Mouse (Mus musculus) stomach, embryonic 15.5 days (tissue): ENCODE results near the gene Gm28308. TPM values are rescaled to one million over a fixed set of nuclear protein-coding genes. Genes with fewer than 3 reads are reported as not detected.

ENCODE experiments used
- ATAC-seq: fragments of 200-750 bp; cut with Nextera tagmentation; 2 replicates; pipeline ENCODE4 v1.8.0; 2017; ENCODE audit warnings: low read depth, moderate number of reproducible peaks, moderate TSS enrichment; ENCODE audit not compliant: insufficient read depth, low FRiP score
- H3K27ac ChIP-seq: fragments of 300-500 bp; sonication (generic); 2 replicates; pipeline ENCODE4 v1.5.1; 2015; ENCODE audit warnings: mild to moderate bottlenecking, inconsistent platforms
- H3K27me3 ChIP-seq: fragments of 300-500 bp; sonication (generic); replicated peaks from 2 replicates; pipeline ENCODE4 v1.6.1; 2015; ENCODE audit warnings: inconsistent platforms
- H3K36me3 ChIP-seq: fragments of 300-500 bp; sonication (generic); 2 replicates; pipeline ENCODE4 v1.6.1; 2015; ENCODE audit warnings: inconsistent platforms
- H3K4me1 ChIP-seq: fragments of 300-500 bp; sonication (generic); 2 replicates; pipeline ENCODE4 v1.6.1; 2015; ENCODE audit warnings: inconsistent platforms
- H3K4me2 ChIP-seq: fragments of 300-500 bp; sonication (generic); 2 replicates; pipeline ENCODE4 v1.6.1; 2015; ENCODE audit warnings: mild to moderate bottlenecking, inconsistent platforms
- H3K4me3 ChIP-seq: fragments of 300-500 bp; sonication (generic); replicated peaks from 2 replicates; pipeline ENCODE4 v1.5.1; 2015; ENCODE audit warnings: inconsistent platforms
- H3K9ac ChIP-seq: fragments of 300-500 bp; sonication (generic); 2 replicates; pipeline ENCODE4 v1.6.1; 2015; ENCODE audit warnings: inconsistent platforms
- H3K9me3 ChIP-seq: fragments of 300-500 bp; sonication (generic); 2 replicates; pipeline ENCODE4 v1.6.1; 2016; ENCODE audit warnings: inconsistent platforms
- WGBS: fragments of 180-500 bp; shearing (Covaris S2); methylation state at CpG from one replicate; pipeline ENCODE4 v1.1.7; 2015; 5-methylcytosine and 5-hydroxymethylcytosine counted together
- polyA plus RNA-seq: library from polyadenylated mRNA; unstranded; fragments of >200 nt; fragmentation: Nextera tagmentation; extraction: Ambion mirVana; gene quantifications from 2 replicates; pipeline ENCODE4 v1.2.1, GENCODE M21; 2015

The Gm28308 gene
- polyA plus RNA-seq, 1 experiment from 2014 or later: not detected

GRCm38 (mm10) chr6:52165441-52166370 lies 47.4 kb downstream of the Gm28308 start:
- H3K36me3 ChIP-seq: no peaks in the 10 kb centered on the region
- 5% methylated on average over 28 of the region's 28 CpGs for WGBS
- no peak for ATAC-seq
- peak overlapping the region; percentile 45 for H3K4me3 ChIP-seq
- peaks cover 9% of the 10 kb centered on the region for H3K27me3 ChIP-seq
- H3K4me2 ChIP-seq: peak overlapping the region; percentile 58
- H3K9me3 ChIP-seq: no peaks in the 10 kb centered on the region
- peak overlapping the region; percentile 89 for H3K27ac ChIP-seq
- peak overlapping the region; percentile 52 for H3K9ac ChIP-seq
- peaks cover 20% of the 10 kb centered on the region for H3K4me1 ChIP-seq

GRCm38 (mm10) chr6:52164626-52165440 lies 48.3 kb downstream of the Gm28308 start, which contains the start of gene Hoxa2:
Gene Hoxa2, minus strand, starts transcription at chr6:52164831.
- Histone ChIP-seq H3K9me3 (no peaks in the 10 kb centered on the region), H3K36me3 (no peaks in the 10 kb centered on the region), H3K27me3 (peaks cover 6% of the 10 kb centered on the region; the same call in 1 of the 2 replicates), H3K4me1 (peaks cover 20% of the 10 kb centered on the region), H3K27ac (peak within 1 kb of the TSS; percentile 89), H3K9ac (peak within 1 kb of the TSS; percentile 52), H3K4me3 (peak within 1 kb of the TSS; percentile 45), H3K4me2 (peak within 1 kb of the TSS; percentile 58)
- WGBS: 4% methylated on average over 25 of the region's 25 CpGs
- ATAC-seq: peak; percentile 10; the same call in 1 of the 2 replicates

DNA sequence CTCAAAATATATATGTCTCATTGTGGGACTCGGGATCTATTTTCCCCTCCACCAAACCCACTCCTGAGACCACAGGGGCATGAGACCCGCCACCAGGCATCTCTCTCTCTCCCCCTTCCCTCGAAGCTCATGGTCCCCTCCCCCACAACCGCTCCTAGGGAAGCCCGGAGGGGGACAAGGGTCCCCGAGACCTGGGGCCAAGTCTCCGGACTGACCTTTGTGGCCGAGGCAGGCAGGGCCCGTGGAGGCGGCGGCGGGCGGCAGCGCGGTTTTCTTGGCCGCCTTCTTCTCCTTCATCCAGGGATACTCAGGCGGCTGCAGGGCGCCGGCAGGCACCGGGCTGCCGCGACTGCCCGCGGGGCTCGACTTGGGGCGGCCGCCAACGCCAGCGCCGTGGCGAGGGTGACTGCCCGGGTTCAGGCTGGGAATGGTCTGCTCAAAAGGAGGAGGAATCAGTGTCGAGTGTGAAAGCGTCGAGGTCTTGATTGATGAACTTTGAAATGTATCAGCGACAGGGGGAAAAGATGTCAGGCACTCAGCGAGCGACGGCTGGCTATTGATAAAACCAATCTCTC lies 49.0 kb downstream of the Gm28308 start:
- H3K9me3 ChIP-seq: no peaks in the 10 kb centered on the region
- no peaks in the 10 kb centered on the region for H3K36me3 ChIP-seq
- peak overlapping the region; percentile 58 for H3K4me2 ChIP-seq
- H3K27ac ChIP-seq: peak overlapping the region; percentile 89
- H3K27me3 ChIP-seq: peaks cover 5% of the 10 kb centered on the region; the same call in 1 of the 2 replicates
- H3K9ac ChIP-seq: peak overlapping the region; percentile 35
- WGBS: 1% methylated on average over 31 of the region's 39 CpGs
- peaks cover 26% of the 10 kb centered on the region for H3K4me1 ChIP-seq
- peak overlapping the region; percentile 45 for H3K4me3 ChIP-seq
- ATAC-seq: no peak

DNA sequence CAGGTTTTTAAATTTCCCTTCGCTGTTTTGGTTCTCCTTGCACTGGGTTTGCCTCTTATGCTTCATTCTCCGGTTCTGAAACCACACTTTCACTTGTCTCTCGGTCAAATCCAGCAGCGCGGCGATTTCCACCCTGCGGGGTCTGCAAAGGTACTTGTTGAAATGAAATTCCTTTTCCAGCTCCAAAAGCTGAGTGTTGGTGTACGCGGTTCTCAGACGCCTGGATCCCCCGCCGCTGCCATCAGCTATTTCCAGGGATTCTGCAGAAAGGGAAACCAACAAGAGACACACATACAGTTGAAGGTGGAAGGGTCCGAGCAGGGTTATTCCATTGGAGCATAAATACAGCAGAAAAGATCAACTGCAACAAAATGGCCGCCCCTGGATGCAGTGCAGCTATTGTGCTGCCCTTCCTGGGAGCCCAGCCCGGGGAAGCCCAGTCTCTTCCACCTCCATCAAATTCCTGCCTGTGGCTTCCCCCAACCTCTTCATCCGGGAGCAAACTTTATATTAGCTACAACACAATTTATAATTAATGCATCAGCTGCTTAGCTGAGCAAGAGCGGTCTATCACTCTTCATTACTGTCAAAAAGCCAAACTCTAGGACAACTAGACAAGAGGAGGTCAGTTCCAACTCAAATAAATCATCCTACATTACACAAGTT lies 49.6 kb downstream of the Gm28308 start:
- Histone ChIP-seq H3K9me3 (no peaks in the 10 kb centered on the region), H3K4me1 (peaks cover 27% of the 10 kb centered on the region), H3K27me3 (peaks cover 5% of the 10 kb centered on the region; the same call in 1 of the 2 replicates), H3K27ac (peak overlapping the region; percentile 89), H3K4me3 (peak overlapping the region; percentile 45), H3K36me3 (no peaks in the 10 kb centered on the region), H3K4me2 (peak overlapping the region; percentile 58), H3K9ac (peak overlapping the region; percentile 35)
- 12% methylated on average over 17 of the region's 17 CpGs for WGBS
- no peak for ATAC-seq

DNA sequence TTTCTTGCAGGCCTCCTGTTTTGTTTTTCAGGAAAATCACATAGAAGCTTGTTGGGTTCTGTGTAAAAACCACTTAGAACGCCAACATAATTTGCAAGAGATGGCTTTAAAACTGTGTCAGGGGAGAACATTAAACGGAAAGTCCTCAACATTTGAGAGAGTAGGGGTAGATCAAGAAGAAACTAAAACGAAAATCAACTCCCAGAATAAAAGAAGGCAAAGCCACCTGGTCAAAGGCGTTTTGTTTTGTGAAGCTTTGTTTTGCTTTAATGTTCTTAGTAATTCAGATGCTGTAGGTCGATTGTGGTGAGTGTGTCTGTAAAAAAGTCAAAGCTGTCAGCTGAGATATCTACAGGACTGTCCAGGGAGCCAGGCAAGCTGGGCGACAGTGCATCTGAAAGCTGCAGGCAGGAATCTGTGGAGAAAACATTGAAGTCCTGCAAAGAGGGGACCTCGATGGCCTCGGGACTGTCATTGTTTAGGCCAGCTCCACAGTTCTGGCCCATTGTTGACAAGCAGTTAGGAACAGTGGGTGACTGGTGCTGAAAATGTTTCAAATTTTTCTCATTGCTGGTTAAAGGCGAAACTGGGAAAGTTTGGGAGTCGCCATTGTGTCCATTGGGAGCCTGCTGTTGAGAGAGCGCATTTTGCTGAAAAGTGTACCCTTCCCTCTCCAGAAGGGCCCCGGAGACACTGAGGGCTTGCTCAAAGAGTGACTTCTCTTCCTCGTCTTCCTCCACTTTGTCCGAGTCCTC lies 50.4 kb downstream of the Gm28308 start:
- Histone ChIP-seq H3K36me3 (no peaks in the 10 kb centered on the region), H3K4me3 (peak overlapping the region; percentile 45), H3K4me2 (peak overlapping the region; percentile 58), H3K9me3 (no peaks in the 10 kb centered on the region), H3K9ac (peak overlapping the region; percentile 35; the same call in 1 of the 2 replicates), H3K27ac (peak overlapping the region; percentile 89), H3K27me3 (peaks cover 3% of the 10 kb centered on the region; the same call in 1 of the 2 replicates), H3K4me1 (peaks cover 30% of the 10 kb centered on the region)
- ATAC-seq: no peak
- WGBS: 18% methylated on average over 14 of the region's 14 CpGs

GRCm38 (mm10) chr6:52162093-52162380 lies 51.1 kb downstream of the Gm28308 start:
- H3K4me3 ChIP-seq: no peak overlapping the region; the same call in 1 of the 2 replicates
- no peaks in the 10 kb centered on the region for H3K36me3 ChIP-seq
- 18% methylated on average over 1 of the region's 1 CpGs for WGBS
- peak overlapping the region; percentile 0; the same call in 1 of the 2 replicates for H3K27ac ChIP-seq
- ATAC-seq: no peak
- H3K4me1 ChIP-seq: peaks cover 27% of the 10 kb centered on the region
- H3K9ac ChIP-seq: no peak overlapping the region
- peak overlapping the region; percentile 44 for H3K4me2 ChIP-seq
- no peaks in the 10 kb centered on the region for H3K9me3 ChIP-seq
- H3K27me3 ChIP-seq: 0 out of 2 replicates have a peak, but pooled peaks cover 2% of the 10 kb centered on the region

DNA sequence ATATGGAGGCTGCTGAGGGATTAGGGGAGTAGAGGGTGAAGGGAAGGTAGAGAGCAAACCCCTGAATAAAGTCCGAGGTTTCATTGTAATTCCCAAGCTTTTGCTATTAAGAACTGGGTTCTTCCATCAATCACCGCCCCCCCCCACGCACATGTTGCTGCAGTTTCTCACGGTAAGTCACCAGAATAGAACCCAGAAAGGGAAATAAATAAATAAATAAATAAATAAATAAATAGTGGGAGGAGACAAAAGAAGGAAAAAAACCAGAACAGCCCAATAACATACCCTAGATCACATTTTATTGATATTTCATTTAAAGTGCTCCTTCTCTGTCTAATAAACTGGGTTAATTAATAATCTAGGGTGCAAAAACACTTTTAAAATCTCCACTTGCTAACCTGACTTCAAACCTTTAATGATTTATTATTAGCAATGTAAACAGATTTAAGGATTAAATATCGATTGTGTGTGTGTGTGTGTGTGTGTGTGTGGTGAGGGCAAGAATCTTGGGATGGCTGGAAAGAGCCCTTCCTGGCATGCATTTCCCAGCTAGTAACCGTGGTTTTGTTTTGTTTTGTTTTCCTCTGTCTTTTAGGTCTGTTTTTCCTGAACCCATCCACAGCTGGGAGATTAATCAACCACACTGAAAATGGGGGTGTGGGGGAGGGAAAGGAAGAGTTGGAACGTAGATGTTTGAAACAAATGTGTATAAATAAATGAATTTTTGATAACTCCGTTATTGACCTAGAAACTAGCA lies 51.6 kb downstream of the Gm28308 start:
- 16% methylated on average over 8 of the region's 8 CpGs for WGBS

GRCm38 (mm10) chr6:52160511-52161335 lies 52.4 kb downstream of the Gm28308 start:
- no peaks in the 10 kb centered on the region for H3K9me3 ChIP-seq
- peaks cover 13% of the 10 kb centered on the region; the same call in 1 of the 2 replicates for H3K27me3 ChIP-seq
- no peak for ATAC-seq
- H3K36me3 ChIP-seq: no peaks in the 10 kb centered on the region
- peak overlapping the region; percentile 67 for H3K4me3 ChIP-seq
- H3K9ac ChIP-seq: peak overlapping the region; percentile 23; the same call in 1 of the 2 replicates
- WGBS: 5% methylated on average over 30 of the region's 30 CpGs
- H3K27ac ChIP-seq: peak overlapping the region; percentile 96
- peak overlapping the region; percentile 88 for H3K4me2 ChIP-seq
- H3K4me1 ChIP-seq: peaks cover 24% of the 10 kb centered on the region

More for the DNA sequence above, 51.6 kb downstream of the Gm28308 start:
- H3K9ac ChIP-seq: no peak overlapping the region
- H3K4me3 ChIP-seq: peak overlapping the region; percentile 67
- no peaks in the 10 kb centered on the region for H3K36me3 ChIP-seq
- no peaks in the 10 kb centered on the region for H3K9me3 ChIP-seq
- peak overlapping the region; percentile 96 for H3K27ac ChIP-seq
- H3K4me1 ChIP-seq: peaks cover 27% of the 10 kb centered on the region
- peaks cover 6% of the 10 kb centered on the region; the same call in 1 of the 2 replicates for H3K27me3 ChIP-seq
- H3K4me2 ChIP-seq: peak overlapping the region; percentile 88
- no peak for ATAC-seq

DNA sequence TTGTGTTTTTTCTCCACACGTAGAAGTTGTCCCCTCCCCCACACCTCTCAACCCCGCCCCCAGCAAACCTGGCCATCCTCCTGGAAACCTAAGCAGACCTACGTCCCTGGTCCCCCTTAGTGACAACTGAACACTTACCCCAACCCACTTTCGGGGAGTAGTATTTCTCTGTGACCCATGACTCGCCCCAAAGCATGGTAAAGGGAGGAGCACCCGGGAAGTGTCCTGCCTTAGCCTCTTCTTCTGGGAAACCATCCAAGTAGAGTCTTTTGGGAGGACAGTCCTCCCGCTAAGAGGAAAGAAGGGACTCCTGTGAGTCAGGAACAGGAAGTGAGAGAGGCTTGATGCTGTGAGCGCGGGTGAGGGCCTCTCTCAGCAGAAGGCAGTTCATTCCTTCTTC lies 53.2 kb downstream of the Gm28308 start:
- Histone ChIP-seq H3K27ac (peak overlapping the region; percentile 96), H3K9ac (no peak overlapping the region), H3K4me2 (peak overlapping the region; percentile 88), H3K4me3 (peak overlapping the region; percentile 67), H3K4me1 (peaks cover 23% of the 10 kb centered on the region), H3K27me3 (peaks cover 18% of the 10 kb centered on the region; the same call in 1 of the 2 replicates), H3K36me3 (no peaks in the 10 kb centered on the region), H3K9me3 (no peaks in the 10 kb centered on the region)
- WGBS: 5% methylated on average over 9 of the region's 9 CpGs
- ATAC-seq: no peak
